Mouse (Mus musculus) megakaryocyte progenitor cell, adult 5-6 weeks (primary cell): ENCODE results near the gene Hist1h3f. TPM values are rescaled to one million over a fixed set of nuclear protein-coding genes. Genes with fewer than 3 reads are reported as not detected.
"Not testable (repeated sequence)": the region's sequence is repeated elsewhere in the genome, so short reads cannot be mapped to it uniquely, and the experiment has no call there.

ENCODE experiments used
- ATAC-seq: replicated peaks from 2 replicates; pipeline ENCODE4 v1.8.0; 2016; ENCODE audit warnings: mild to moderate bottlenecking, moderate TSS enrichment, inconsistent platforms; ENCODE audit not compliant: poor library complexity
- total RNA-seq, 2 experiments: library from RNA; stranded (forward) in 1 of 2; stranded (reverse) in 1 of 2; fragments of 157-497, 149-512 nt in 1 of 2; fragments of 200-1000 nt in 1 of 2; gene quantifications; 2 replicates each; pipeline versions ENCODE4 v1.2.3 to v1.2.4; 2015 to 2017

Gene Hist1h3f
- total RNA-seq, 2 experiments from 2014 or later: 44.7 to 176 TPM

DNA sequence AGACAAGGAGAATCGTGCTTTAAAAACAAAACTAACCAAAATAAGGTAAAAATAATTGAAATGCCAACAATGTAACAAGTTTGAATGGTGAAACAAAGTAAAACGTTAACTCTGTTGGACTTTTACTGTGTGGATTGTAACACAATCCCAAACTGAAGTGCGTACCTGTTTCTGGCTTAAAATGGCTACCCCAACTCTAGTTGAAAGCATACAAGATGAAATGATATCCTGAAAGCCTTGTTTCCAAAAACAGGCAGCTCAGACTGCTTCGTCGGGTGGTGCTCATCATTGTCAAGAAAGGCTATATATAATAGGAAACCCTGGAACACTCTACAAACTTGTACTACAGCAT is 17.7 kb downstream of the Hist1h3f start:
- ATAC-seq: not testable (repeated sequence)

DNA sequence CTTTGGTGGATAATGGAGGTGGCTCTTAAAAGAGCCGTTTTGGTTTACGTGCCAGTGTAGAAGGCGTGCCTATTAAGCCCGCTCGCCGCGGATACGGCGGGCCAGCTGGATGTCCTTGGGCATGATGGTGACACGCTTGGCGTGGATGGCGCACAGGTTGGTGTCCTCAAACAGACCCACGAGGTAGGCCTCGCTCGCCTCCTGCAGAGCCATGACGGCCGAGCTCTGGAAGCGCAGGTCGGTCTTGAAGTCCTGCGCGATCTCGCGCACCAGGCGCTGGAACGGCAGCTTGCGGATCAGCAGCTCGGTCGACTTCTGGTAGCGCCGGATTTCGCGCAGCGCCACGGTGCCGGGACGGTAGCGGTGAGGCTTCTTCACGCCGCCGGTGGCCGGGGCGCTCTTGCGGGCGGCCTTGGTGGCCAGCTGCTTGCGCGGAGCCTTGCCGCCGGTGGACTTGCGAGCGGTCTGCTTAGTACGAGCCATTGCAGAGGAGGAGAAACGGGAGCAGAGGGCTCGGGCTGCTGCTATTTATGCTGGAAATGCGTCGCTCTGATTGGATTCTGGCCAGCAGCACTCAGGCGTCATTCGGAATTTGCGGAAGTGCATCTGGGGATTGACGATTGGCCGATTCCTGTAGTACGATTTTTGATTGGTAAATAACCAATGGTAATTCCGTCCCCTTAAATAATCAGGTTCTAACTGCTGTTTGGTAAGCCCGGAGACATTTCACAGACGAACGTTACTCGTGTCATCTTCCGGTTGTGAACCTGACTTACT is 18.2 kb downstream of the Hist1h3f start, which contains the start of gene Hist1h3e:
Gene Hist1h3e (minus strand): TSS at position 487 of the 777 bp plus-strand sequence.
- ATAC-seq: peak; percentile 85

DNA sequence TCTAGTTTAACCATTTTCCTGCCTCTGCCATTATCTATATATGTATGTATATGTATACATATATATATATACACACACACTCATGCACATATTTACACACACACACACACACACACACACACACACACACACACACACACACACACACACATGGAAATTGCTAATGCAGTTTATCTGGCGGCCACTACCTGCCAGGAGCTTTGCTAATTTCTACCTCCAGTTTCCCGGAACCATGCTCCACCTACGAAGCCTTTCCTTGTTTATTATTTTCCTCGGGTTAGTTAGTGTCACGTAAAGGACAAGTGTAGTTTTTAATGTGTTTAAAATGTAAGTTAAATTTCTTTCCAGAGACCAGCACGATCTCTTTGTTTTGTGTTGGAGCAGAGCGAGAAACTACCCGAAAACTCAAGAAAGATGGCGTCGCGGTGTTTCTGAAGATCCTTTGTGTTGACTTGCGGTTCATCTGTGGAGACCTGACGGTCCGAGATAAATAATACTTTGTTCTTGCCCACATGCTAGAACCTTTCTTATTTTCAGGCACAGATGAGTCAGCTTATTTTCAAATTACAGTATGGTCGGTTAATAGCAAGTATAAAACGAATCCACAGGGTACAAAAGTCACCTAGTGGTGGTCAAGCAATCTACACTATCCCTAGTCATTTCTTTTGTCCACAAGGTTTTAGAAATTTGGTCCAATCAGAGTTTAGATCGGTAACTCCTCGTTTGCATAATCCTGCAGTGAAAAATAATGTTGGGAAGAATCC is 19.0 kb downstream of the Hist1h3f start:
- peak; percentile 56 for ATAC-seq

DNA sequence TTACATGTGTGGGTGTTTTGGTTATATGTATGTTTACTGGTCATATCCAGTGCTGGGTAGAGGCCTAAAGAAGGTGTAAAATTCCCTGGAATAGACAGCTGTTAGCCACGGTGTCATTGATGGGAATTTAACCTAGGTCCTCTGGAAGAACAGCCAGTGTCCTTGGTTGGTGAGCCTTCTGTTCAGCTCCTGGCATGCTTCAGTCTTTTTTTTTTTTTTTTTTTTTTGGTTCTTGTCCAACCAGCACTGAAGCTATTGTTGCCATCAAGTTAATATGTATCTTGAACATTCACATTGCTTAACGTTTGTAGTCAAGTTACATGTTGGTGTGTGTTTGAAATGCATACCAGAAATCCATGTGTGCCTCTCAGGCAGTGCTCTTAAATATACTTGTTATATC is 20.6 kb downstream of the Hist1h3f start:
- ATAC-seq: no peak

DNA sequence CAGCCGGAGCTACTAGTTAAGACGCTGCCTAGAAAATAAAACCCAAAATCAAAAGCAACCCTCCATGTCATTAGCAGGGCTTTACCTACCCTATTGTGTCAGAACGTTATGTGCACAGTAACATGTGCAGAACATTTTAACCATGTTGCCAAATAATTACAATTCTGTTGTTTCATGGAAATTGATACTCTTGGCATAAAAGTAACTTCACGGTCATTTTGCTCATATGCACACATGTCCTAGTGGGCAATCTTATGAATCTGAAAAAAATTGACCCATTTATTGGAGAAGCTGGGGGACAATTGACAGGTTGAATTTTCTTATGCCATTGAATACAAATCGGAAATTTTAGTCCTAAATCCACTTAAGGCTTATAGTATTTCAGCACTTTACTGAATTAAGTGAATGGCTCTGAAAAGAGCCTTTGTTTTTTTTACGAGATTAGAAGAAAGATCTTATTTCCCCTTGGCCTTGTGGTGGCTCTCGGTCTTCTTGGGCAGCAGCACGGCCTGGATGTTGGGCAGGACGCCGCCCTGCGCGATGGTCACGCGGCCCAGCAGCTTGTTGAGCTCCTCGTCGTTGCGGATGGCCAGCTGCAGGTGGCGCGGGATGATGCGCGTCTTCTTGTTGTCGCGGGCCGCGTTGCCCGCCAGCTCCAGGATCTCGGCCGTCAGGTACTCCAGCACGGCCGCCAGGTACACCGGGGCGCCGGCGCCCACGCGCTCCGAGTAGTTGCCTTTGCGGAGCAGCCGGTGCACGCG is 26.6 kb downstream of the Hist1h3f start:
- ATAC-seq: not testable (repeated sequence)

DNA sequence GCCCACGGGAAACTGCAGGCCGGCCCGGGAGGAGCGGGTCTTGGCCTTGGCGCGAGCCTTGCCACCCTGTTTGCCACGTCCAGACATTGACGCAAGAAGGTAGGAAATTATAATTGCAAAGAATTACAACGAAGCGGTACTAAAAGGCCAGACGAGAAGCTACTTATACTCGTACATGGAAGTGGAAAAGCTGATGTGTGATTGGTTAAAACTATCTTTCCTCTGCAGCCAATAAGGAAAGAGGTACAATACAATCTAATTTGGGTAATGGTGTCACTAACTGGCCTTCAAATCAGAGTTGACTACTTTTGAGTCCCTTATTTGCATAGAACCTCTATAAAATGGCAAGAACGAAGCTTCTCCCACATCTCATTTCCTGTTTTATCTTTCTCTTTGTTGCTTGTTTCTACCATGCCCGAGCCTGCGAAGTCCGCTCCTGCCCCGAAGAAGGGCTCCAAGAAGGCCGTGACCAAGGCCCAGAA is 27.2 kb downstream of the Hist1h3f start, which contains the start of the genes Hist1h2ae and Hist1h2bg:
Gene Hist1h2ae (minus strand): TSS at position 199 of the 482 bp plus-strand sequence.
Gene Hist1h2bg (plus strand): TSS at position 375 of the 482 bp plus-strand sequence.
- ATAC-seq: peak; percentile 72

DNA sequence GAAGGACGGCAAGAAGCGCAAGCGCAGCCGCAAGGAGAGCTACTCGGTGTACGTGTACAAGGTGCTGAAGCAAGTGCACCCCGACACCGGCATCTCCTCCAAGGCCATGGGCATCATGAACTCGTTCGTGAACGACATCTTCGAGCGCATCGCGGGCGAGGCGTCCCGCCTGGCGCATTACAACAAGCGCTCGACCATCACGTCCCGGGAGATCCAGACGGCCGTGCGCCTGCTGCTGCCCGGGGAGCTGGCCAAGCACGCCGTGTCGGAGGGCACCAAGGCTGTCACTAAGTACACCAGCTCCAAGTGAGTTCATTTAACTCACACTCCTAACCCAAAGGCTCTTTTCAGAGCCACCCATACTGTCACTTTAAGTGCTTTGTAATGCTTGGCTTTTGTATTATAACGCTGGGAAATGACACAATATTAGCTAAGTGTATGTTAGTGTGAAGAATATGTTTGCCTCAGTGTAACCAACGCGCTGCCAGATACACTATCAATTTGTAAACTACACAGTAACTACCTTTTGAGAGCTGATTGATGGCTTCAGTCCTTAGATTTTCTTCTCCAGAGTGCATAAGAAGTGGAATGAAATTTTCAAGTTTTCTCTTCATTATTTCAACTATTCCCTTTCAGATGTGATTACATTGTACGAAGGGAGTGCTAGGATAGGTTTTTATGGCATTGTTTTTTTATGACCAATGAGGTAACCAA is 27.8 kb downstream of the Hist1h3f start:
- peak; percentile 23 for ATAC-seq

DNA sequence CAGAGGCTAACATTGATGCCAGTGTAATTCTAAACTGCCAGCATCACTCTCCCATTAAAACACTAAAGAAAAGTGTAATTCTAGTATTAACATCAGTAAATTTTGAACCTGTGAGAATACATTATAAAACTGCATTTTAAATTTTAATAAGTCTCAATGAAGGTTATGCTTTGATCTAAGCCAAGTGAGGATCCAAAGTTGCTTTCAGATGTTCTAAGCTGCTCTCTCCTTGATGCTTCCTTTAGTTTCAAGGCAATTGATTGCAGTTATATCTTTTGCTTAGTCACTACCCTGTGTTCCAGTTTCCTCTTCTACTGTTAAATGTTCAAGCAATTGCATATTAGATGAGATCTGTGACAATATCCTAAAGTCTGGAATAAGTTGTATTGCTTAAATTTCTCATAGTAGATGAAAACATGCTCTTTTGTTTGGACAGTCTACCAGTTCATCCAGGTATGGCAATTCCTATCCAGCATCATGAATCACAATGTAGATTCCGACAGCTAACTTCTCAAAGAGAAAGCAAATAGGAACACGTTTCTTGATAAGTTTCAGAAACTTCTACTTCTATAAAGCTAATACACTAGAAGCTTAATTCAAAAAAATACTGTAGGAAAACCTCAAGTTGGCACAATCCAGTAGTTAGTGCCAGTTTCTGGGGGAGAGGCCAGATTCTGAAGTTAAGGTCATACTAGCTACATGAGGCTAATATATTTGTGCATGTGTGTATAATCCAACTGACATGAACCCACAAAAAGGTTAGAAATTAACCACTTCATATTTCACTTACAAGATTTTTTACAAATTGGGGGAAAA is 28.6 kb downstream of the Hist1h3f start:
- no peak for ATAC-seq

DNA sequence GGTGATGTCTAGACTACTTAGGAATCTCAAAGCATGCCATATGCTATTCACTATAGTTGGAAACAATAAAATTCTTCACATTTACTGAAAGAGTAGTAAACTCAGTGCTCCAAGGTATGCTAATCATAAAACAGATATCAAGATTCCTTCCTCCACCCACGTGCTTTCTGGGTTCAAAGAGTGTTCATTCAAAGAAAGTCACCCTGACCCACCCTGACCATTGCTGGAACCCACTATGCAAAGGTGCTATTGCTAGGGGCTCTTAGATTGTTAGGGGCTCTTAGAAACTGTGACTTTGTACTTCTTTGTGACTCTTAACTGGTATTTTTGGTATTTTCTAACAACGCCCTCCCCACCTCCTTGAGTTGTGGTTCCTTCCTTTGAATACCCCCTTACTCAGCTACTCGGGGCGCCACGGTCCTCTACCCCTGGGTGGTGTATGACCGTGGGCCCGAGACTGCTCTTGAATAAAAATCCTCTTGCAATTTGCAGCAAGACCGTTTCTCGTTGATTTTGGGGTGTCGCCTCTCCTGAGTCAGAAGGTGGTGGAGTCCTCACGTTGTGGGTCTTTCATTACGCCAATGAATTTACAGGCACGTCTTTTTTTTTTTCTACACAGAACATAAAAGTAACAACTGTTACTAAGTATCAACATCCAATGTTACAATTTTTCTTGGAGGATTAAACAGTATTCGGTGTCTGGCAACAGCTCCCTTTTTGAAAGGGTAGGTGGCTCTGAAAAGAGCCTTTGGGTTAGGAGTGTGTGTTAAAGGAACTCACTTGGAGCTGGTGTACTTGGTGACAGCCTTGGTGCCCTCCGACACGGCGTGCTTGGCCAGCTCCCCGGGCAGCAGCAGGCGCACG is 29.4 kb downstream of the Hist1h3f start:
- ATAC-seq: not testable (repeated sequence)

DNA sequence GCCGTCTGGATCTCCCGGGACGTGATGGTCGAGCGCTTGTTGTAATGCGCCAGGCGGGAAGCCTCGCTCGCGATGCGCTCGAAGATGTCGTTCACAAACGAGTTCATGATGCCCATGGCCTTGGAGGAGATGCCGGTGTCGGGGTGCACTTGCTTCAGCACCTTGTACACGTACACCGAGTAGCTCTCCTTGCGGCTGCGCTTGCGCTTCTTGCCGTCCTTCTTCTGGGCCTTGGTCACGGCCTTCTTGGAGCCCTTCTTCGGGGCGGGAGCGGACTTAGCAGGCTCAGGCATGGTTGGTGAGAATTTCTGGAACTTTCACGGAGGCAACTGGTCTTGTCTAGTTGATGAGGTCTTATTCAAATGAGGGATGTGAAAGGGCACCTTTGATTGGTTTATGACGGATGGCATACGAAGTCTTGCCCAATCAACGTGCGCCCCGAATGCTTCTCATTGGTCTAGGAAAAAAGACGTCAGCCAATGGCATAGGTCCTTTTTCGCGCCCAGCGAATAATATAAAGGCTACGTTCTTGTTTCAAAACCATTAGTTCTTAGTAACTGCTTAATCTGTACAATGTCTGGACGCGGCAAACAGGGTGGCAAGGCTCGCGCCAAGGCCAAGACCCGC is 30.2 kb downstream of the Hist1h3f start, which contains the start of the genes Hist1h2bf and Hist1h2ad:
Gene Hist1h2bf (minus strand): TSS at position 299 of the 627 bp plus-strand sequence.
Gene Hist1h2ad (plus strand): TSS at position 484 of the 627 bp plus-strand sequence.
- peak; percentile 67 for ATAC-seq

DNA sequence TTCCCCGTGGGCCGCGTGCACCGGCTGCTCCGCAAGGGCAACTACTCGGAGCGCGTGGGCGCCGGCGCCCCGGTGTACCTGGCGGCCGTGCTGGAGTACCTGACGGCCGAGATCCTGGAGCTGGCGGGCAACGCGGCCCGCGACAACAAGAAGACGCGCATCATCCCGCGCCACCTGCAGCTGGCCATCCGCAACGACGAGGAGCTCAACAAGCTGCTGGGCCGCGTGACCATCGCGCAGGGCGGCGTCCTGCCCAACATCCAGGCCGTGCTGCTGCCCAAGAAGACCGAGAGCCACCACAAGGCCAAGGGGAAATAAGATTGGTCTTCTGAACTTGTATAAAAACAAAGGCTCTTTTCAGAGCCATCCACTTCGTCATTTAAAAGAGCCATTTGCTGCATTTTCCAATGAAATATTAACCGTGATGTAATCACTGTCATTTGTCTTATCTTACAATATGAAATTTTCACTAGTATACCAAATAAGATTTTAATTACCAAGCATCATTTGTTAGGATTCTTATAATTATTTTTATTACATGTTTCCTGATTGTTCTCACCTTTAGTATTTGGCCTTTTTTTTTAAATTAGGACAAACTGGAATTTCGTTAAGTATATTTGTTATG is 30.8 kb downstream of the Hist1h3f start:
- ATAC-seq: not testable (repeated sequence)

DNA sequence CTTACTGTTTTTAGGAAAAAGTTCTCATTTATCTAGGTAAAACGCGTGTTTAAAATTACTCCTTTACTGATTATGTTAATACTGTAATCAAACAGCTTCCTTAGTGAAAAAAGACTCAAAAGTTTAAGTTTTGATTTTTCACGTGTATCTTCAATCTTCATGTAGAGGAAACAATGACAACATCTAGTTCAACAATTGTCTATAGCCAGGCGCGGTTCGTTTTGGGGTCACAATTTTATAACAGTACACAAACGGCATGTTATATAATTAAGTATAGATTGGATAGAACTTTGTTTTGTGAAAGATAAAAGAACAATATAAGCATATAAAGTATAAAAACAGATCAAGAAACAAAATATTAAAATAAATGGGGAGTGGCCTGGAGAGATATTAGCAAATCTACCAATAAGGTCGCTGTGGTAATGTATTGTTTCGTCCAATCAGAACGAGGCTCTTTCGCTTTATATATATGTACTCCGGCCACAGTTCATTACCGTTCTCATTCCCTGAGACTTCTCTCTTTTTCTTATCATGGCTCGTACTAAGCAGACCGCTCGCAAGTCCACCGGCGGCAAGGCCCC is 31.5 kb downstream of the Hist1h3f start, which contains the start of gene Hist1h3d:
Gene Hist1h3d (plus strand): TSS at position 493 of the 581 bp plus-strand sequence.
- ATAC-seq: peak; percentile 38

DNA sequence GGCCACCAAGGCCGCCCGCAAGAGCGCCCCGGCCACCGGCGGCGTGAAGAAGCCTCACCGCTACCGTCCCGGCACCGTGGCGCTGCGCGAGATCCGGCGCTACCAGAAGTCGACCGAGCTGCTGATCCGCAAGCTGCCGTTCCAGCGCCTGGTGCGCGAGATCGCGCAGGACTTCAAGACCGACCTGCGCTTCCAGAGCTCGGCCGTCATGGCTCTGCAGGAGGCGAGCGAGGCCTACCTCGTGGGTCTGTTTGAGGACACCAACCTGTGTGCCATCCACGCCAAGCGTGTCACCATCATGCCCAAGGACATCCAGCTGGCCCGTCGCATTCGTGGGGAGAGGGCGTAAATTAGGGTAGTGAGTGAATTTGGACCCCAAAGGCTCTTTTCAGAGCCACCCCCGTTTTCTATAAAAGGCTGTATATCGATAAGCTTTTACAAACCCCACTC is 32.0 kb downstream of the Hist1h3f start:
- not testable (repeated sequence) for ATAC-seq

DNA sequence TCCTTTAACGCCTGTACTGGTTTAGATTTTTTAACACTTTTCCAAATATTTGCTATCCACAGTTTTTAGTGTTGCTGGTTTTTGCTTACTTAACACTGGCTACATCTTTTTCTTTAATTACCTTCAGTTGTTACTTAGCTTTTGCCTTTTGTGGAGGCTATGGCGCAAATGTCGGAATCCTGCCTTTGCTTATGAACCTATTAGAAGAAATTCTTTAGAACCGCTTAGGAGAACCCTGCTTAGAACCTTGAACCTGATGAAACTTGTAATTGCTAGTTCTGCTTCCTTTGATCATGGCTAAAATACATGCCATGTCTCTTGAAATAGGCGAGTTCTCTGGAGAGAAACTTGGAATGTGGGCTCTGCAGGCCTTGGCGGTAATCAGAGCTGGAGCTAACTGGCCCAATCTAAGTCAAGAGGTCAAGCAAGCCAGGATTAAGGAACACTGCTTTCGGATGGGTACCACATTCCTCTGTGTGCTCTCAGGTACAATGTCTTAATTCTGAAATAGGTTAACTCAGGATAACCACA is 32.6 kb downstream of the Hist1h3f start:
- no peak for ATAC-seq

DNA sequence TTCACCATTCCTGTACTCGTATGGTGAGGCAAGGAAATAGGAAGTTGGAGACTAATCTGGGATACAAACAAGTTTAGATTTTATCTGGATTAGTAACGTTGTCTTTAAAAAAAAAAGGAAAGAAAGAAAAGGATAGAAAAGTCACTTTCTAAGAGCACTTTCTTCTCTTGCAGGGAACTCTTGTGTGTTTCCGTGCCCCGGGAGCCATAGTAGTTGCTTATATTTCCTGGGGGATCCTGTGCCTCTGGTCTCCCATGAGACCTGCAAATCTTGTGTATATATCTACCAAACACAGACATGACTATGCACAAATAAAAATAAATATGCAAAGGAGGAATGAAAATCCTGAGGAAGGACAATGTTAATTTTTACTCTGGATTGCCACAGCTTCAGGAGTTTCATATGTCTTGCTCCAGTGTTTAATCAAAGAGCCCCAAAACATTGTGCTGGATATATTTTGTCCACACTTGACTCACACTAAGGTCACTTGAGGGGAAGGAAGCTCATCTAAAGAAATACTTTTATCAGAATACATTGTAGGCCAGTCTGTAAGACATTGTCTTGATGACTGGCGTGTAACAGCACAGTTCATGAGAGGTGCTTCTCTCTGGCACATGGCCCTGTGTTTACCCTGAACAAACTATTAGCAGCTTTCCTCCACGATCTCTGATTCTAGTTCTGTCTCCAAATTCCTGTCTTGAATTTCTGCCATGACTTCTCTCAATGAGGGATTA is 33.2 kb downstream of the Hist1h3f start:
- ATAC-seq: no peak

DNA sequence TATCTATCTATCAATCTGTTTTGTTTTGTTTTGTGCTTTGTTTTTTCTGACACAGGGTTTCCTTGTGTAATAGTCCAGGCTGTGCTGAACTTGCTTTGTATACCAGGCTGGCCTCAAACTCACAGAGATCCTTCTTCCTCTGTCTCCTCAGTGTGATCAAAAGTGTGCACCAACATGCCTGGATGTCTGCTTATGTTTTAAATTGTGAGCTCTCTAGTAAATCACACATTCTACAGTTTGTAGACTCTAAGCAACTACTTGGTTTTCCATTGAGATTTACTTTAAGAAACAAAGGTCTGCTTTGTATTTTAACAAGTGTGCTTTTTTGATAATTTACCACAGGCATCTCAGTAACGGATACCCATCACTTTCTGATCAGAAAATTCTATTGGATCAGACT is 34.0 kb downstream of the Hist1h3f start:
- ATAC-seq: no peak
